8 mouse cellular contexts compared by ENCODE assay signal in genomic region chr10:52233301-52233968, GRCm38 (mm10). TPM values are rescaled to one million over a fixed set of nuclear protein-coding genes. Genes with fewer than 3 reads are reported as not detected.
DNase-seq lines count a peak whose midpoint lies in the region; ATAC-seq lines count a peak whose summit lies in the region.

Gene Dcbld1, plus strand, starts transcription at chr10:52233619.

- ATAC-seq in intestine, embryonic 15.5 days = peak; percentile 89

- WGBS in intestine, embryonic 15.5 days = under 1% methylated on average over 50 of the region's 60 CpGs
- WGBS in midbrain, embryonic 10.5 days = under 1% methylated on average over 60 of the region's 60 CpGs

- DNase-seq in adrenal gland, adult 18-20 months (ENCODE audit: low spot score in 2 of 2) = peak; percentile 58 to 65
- peak; percentile 69 for DNase-seq in embryo, embryonic 10 days (ENCODE audit: low spot score)
- peak; percentile 38 to 49 for DNase-seq in gastrocnemius, postnatal 4 days (ENCODE audit: low spot score in 2 of 2)
- DNase-seq in left cerebral cortex, postnatal 4 days = peak; percentile 76
- peak; percentile 76 for DNase-seq in midbrain, embryonic 10.5 days (ENCODE audit: low spot score)
- peak; percentile 59 for DNase-seq in right cerebral cortex, postnatal 4 days
- peak; percentile 84 for DNase-seq in yolk sac, embryonic 10.5 days (ENCODE audit: low spot score)

- H3K36me3 ChIP-seq in intestine, embryonic 15.5 days = no peaks in the 10 kb centered on the region
- H3K36me3 ChIP-seq in midbrain, embryonic 10.5 days = peaks cover 6% of the 10 kb centered on the region; the same call in 1 of the 2 replicates

- H3K4me1 ChIP-seq in intestine, embryonic 15.5 days (replicated peaks) = peaks cover 4% of the 10 kb centered on the region
- peaks cover 27% of the 10 kb centered on the region for H3K4me1 ChIP-seq in midbrain, embryonic 10.5 days

- peak within 1 kb of the TSS; percentile 90 for H3K27ac ChIP-seq in intestine, embryonic 15.5 days
- H3K27ac ChIP-seq in midbrain, embryonic 10.5 days (replicated peaks) = peak within 1 kb of the TSS; percentile 89

- peak within 1 kb of the TSS; percentile 95 for H3K9ac ChIP-seq in intestine, embryonic 15.5 days

- peak within 1 kb of the TSS; percentile 73 for H3K4me2 ChIP-seq in intestine, embryonic 15.5 days (replicated peaks)

- H3K9me3 ChIP-seq in intestine, embryonic 15.5 days = no peaks in the 10 kb centered on the region
- H3K9me3 ChIP-seq in midbrain, embryonic 10.5 days (replicated peaks) = no peaks in the 10 kb centered on the region

- peak within 1 kb of the TSS; percentile 87 for H3K4me3 ChIP-seq in intestine, embryonic 15.5 days (replicated peaks)
- peak within 1 kb of the TSS; percentile 82 for H3K4me3 ChIP-seq in midbrain, embryonic 10.5 days

- intact Hi-C loops in left cerebral cortex, postnatal 4 days (cut with DNase I) = loop anchor here (5.0 kb wide), 1 partner anchor 89 kb away; no protein-coding TSS in a partner anchor

- no peaks in the 10 kb centered on the region for H3K27me3 ChIP-seq in intestine, embryonic 15.5 days (replicated peaks)
- peaks cover 13% of the 10 kb centered on the region; the same call in 1 of the 2 replicates for H3K27me3 ChIP-seq in midbrain, embryonic 10.5 days (ENCODE audit: low read depth, poor library complexity, severe bottlenecking)

RNA-seq across cellular contexts. Expression of gene Dcbld1, which starts in this region (rescaled TPM):
- 1 to 10 TPM; 2.0 to 2.7 TPM for total RNA-seq in adrenal gland, adult 18-20 months (2021)
- total RNA-seq in gastrocnemius, postnatal 4 days (2021) = 1 to 10 TPM; 4.6 to 5.2 TPM
- polyA plus RNA-seq in intestine, embryonic 15.5 days (2015; fragmentation: Nextera tagmentation; extraction: Ambion mirVana) = 42.4 and 44.6 TPM in 2 replicates
- total RNA-seq in left cerebral cortex, postnatal 4 days (2021) = 10 to 100 TPM; 11.6 to 12.6 TPM
- polyA plus RNA-seq in midbrain, embryonic 10.5 days (2016; fragmentation: Nextera tagmentation; extraction: Ambion mirVana) = 20.7 and 23.1 TPM in 2 replicates

Comparison
In these comparisons a context has a peak if more than half of its experiments do, and no peak if none do; other contexts are left out.
1. Peak in every context shown above with its lines: DNase-seq, ATAC-seq, H3K4me3 ChIP-seq and H3K27ac ChIP-seq.